Mouse (Mus musculus): ENCODE results near the gene Polm. TPM values are rescaled to one million over a fixed set of nuclear protein-coding genes. Genes with fewer than 3 reads are reported as not detected.
"Not testable (repeated sequence)": the region's sequence is repeated elsewhere in the genome, so short reads cannot be mapped to it uniquely, and the experiment has no call there.

Polm gene
- polyA plus RNA-seq, 1 experiment: 37.7 TPM

GRCm38 (mm10) chr11:5834506-5834905, 3.3 kb downstream of the Polm start:
- Histone ChIP-seq H3K4me3 (ENCODE audit: low read depth, low read length) (no peak overlapping the region), H3K4me1 (ENCODE audit: control insufficient read depth, insufficient read depth, insufficient read length, low read length) (peaks cover 7% of the 10 kb centered on the region), H3K36me3 (ENCODE audit: control insufficient read depth, insufficient read depth, low read length) (peaks cover 52% of the 10 kb centered on the region), H3K27me3 (ENCODE audit: control insufficient read depth, insufficient read depth, low read length) (no peaks in the 10 kb centered on the region), H3K27ac (ENCODE audit: insufficient read depth, low read depth, low read length) (no peak overlapping the region)
- TF ChIP-seq POLR2A (IDR thresholded peaks at IDR 0.05; ENCODE audit: low read depth, low read length) (no peak), CTCF (IDR thresholded peaks at IDR 0.05; ENCODE audit: extremely low read depth, insufficient read length, insufficient replicate concordance, low read depth, low read length) (no peak)
- 92% methylated on average over 9 of the region's 9 CpGs for WGBS

- no peaks in the 10 kb centered on the region for H3K27me3 ChIP-seq (ENCODE audit: control insufficient read depth, insufficient read depth, low read length)
- no peak overlapping the region for H3K27ac ChIP-seq (ENCODE audit: insufficient read depth, low read depth, low read length)
- peaks cover 6% of the 10 kb centered on the region for H3K4me1 ChIP-seq (ENCODE audit: control insufficient read depth, insufficient read depth, insufficient read length, low read length)
- H3K4me3 ChIP-seq (ENCODE audit: low read depth, low read length): no peak overlapping the region
- TF ChIP-seq POLR2A (IDR thresholded peaks at IDR 0.05; ENCODE audit: low read depth, low read length) (no peak), CTCF (IDR thresholded peaks at IDR 0.05; ENCODE audit: extremely low read depth, insufficient read length, insufficient replicate concordance, low read depth, low read length) (no peak)
- H3K36me3 ChIP-seq (ENCODE audit: control insufficient read depth, insufficient read depth, low read length): peaks cover 54% of the 10 kb centered on the region
- 75% methylated on average over 12 of the region's 12 CpGs for WGBS
These were observed 8.5 kb downstream of the Polm start for GRCm38 (mm10) chr11:5829327-5829726.

GRCm38 (mm10) chr11:5828509-5829191, 9.2 kb downstream of the Polm start:
- Histone ChIP-seq H3K36me3 (ENCODE audit: control insufficient read depth, insufficient read depth, low read length) (peaks cover 51% of the 10 kb centered on the region), H3K27me3 (ENCODE audit: control insufficient read depth, insufficient read depth, low read length) (no peaks in the 10 kb centered on the region), H3K4me1 (ENCODE audit: control insufficient read depth, insufficient read depth, insufficient read length, low read length) (peaks cover 6% of the 10 kb centered on the region), H3K4me3 (ENCODE audit: low read depth, low read length) (no peak overlapping the region), H3K27ac (ENCODE audit: insufficient read depth, low read depth, low read length) (no peak overlapping the region)
- TF ChIP-seq CTCF (IDR thresholded peaks at IDR 0.05; ENCODE audit: extremely low read depth, insufficient read length, insufficient replicate concordance, low read depth, low read length) (no peak), POLR2A (IDR thresholded peaks at IDR 0.05; ENCODE audit: low read depth, low read length) (no peak)
- WGBS: 85% methylated on average over 11 of the region's 11 CpGs

GRCm38 (mm10) chr11:5827931-5828330, 9.9 kb downstream of the Polm start:
- peaks cover 6% of the 10 kb centered on the region for H3K4me1 ChIP-seq (ENCODE audit: control insufficient read depth, insufficient read depth, insufficient read length, low read length)
- no peak overlapping the region for H3K27ac ChIP-seq (ENCODE audit: insufficient read depth, low read depth, low read length)
- TF ChIP-seq CTCF (IDR thresholded peaks at IDR 0.05; ENCODE audit: extremely low read depth, insufficient read length, insufficient replicate concordance, low read depth, low read length): no peak
- TF ChIP-seq POLR2A (IDR thresholded peaks at IDR 0.05; ENCODE audit: low read depth, low read length): no peak
- H3K36me3 ChIP-seq (ENCODE audit: control insufficient read depth, insufficient read depth, low read length): peaks cover 48% of the 10 kb centered on the region
- H3K27me3 ChIP-seq (ENCODE audit: control insufficient read depth, insufficient read depth, low read length): no peaks in the 10 kb centered on the region
- H3K4me3 ChIP-seq (ENCODE audit: low read depth, low read length): no peak overlapping the region
- 91% methylated on average over 5 of the region's 5 CpGs for WGBS

- Histone ChIP-seq H3K36me3 (ENCODE audit: control insufficient read depth, insufficient read depth, low read length) (peaks cover 24% of the 10 kb centered on the region), H3K27me3 (ENCODE audit: control insufficient read depth, insufficient read depth, low read length) (no peaks in the 10 kb centered on the region), H3K4me3 (ENCODE audit: low read depth, low read length) (no peak overlapping the region), H3K4me1 (ENCODE audit: control insufficient read depth, insufficient read depth, insufficient read length, low read length) (peaks cover 6% of the 10 kb centered on the region), H3K27ac (ENCODE audit: insufficient read depth, low read depth, low read length) (no peak overlapping the region)
- TF ChIP-seq CTCF (IDR thresholded peaks at IDR 0.05; ENCODE audit: extremely low read depth, insufficient read length, insufficient replicate concordance, low read depth, low read length): no peak
- no peak for TF ChIP-seq POLR2A (IDR thresholded peaks at IDR 0.05; ENCODE audit: low read depth, low read length)
These were observed 12.4 kb downstream of the Polm start for GRCm38 (mm10) chr11:5825432-5825831.

GRCm38 (mm10) chr11:5819223-5819622, 18.6 kb downstream of the Polm start:
- WGBS: 50% methylated on average over 2 of the region's 2 CpGs
- H3K27ac ChIP-seq (ENCODE audit: insufficient read depth, low read depth, low read length): no peak overlapping the region

GRCm38 (mm10) chr11:5813381-5813780, 24.4 kb downstream of the Polm start:
- WGBS: 60% methylated on average over 10 of the region's 10 CpGs
- Histone ChIP-seq H3K4me1 (ENCODE audit: control insufficient read depth, insufficient read depth, insufficient read length, low read length) (no peaks in the 10 kb centered on the region; the same call in 1 of the 2 replicates), H3K4me3 (ENCODE audit: low read depth, low read length) (no peak overlapping the region), H3K27me3 (ENCODE audit: control insufficient read depth, insufficient read depth, low read length) (no peaks in the 10 kb centered on the region), H3K27ac (ENCODE audit: insufficient read depth, low read depth, low read length) (no peak overlapping the region), H3K36me3 (ENCODE audit: control insufficient read depth, insufficient read depth, low read length) (no peaks in the 10 kb centered on the region)
- TF ChIP-seq CTCF (IDR thresholded peaks at IDR 0.05; ENCODE audit: extremely low read depth, insufficient read length, insufficient replicate concordance, low read depth, low read length) (no peak), POLR2A (IDR thresholded peaks at IDR 0.05; ENCODE audit: low read depth, low read length) (no peak)

More at GRCm38 (mm10) chr11:5819223-5819622, 18.6 kb downstream of the Polm start:
- Histone ChIP-seq H3K4me3 (ENCODE audit: low read depth, low read length) (no peak overlapping the region), H3K27me3 (ENCODE audit: control insufficient read depth, insufficient read depth, low read length) (no peaks in the 10 kb centered on the region), H3K4me1 (ENCODE audit: control insufficient read depth, insufficient read depth, insufficient read length, low read length) (no peaks in the 10 kb centered on the region), H3K36me3 (ENCODE audit: control insufficient read depth, insufficient read depth, low read length) (no peaks in the 10 kb centered on the region)
- TF ChIP-seq CTCF (IDR thresholded peaks at IDR 0.05; ENCODE audit: extremely low read depth, insufficient read length, insufficient replicate concordance, low read depth, low read length) (no peak), POLR2A (IDR thresholded peaks at IDR 0.05; ENCODE audit: low read depth, low read length) (no peak)

GRCm38 (mm10) chr11:5809487-5809886, 28.3 kb downstream of the Polm start:
- H3K4me1 ChIP-seq (ENCODE audit: control insufficient read depth, insufficient read depth, insufficient read length, low read length); H3K4me3 ChIP-seq (ENCODE audit: low read depth, low read length); H3K36me3 ChIP-seq (ENCODE audit: control insufficient read depth, insufficient read depth, low read length); H3K27me3 ChIP-seq (ENCODE audit: control insufficient read depth, insufficient read depth, low read length); H3K27ac ChIP-seq (ENCODE audit: insufficient read depth, low read depth, low read length): not testable (repeated sequence)
- 31% methylated on average over 4 of the region's 4 CpGs for WGBS

Data from small intestine, adult 2 months (tissue).